Mouse (Mus musculus): ENCODE measurements around the gene Ehmt2.
A peak's percentile ranks its signal among the peaks of the same experiment; 100 is the strongest.
"Not testable (repeated sequence)": the region's sequence is repeated elsewhere in the genome, so short reads cannot be mapped to it uniquely, and the experiment has no call there.

Ehmt2 gene

DNA sequence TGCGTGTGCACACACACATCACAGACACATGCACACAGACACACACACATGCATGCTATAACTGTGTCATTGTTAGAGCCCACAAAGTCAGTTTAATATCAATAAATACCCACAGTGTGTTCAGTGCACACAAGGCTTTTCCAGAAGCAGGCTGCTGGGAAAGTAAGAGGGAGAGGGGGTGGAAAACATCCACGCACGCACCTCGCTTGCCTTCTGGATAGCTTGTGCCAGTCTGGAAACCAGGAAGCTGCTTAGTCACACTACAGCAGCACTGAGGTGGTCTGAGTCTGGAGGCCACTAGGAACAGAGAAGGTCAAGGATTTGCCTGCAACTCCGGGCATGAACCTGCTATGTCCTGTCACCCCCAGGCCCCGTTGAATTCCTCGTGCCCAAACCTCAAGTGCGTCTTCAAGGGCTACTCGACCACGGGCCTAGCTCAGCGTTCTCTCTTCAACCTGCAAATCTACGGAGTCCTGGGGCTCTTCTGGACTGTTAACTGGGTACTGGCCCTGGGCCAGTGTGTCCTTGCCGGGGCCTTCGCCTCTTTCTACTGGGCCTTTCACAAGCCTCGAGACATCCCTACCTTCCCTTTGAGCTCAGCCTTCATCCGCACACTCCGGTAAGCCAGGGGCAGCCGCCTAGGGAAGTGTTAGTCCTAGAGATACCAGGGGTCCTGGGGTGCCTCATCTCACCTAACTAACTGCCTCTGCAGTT lies 29.2 kb downstream of the Ehmt2 start:
- no peak for DNase-seq (ENCODE audit: low spot score)

DNA sequence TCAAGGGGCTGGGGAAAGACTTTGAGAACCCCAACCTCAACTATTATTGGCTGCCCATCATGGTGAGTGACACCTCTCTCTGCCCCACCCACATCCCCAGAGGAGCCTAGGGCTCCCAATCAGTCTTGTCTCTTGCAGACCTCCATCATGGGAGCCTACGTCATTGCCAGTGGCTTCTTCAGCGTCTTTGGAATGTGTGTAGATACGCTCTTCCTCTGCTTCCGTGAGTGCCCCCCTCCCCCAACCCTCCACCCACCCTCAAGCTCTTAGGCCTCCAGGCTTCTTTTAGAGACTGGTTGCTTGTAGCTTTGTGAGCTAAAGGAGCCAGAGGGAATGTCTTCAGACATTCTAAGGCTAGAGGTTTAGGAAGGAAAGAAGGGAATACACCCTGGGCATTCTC lies 30.6 kb downstream of the Ehmt2 start:
- no peak for DNase-seq (ENCODE audit: low spot score)

DNA sequence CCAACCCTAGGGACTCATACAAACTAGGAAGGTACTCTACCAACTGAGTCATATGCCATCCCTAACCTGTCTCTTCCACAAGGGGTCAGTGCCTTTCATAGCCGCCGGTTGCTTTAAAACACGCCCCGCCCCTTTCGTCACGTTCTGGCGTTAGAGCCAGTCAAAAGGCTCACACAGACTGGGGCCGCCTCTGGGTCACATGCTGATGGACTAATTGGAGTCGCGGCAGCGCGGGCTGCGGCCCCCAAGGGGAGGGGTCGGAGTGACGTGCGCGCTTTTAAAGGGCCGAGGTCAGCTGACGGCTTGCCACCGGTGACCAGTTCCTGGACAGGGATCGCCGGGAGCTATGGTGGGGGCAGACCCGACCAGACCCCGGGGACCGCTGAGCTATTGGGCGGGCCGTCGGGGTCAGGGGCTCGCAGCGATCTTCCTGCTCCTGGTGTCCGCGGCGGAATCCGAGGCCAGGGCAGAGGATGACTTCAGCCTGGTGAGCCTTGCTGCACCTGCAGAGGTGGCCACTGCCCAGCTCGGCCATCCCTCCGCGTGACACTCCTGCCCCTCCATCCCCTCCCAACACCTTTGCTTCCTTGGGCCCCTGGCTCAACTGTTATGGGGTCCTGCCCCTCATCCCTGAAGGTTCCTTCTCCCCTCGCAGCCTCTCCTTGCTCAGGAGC lies 32.9 kb downstream of the Ehmt2 start, which contains the start of gene Neu1:
Gene Neu1, plus strand, starts transcription at position 193 of the 674 bp plus-strand sequence.
- DNase-seq (ENCODE audit: low spot score), result peak; percentile 99

GRCm38 (mm10) chr17:34931735-34932098 lies 33.4 kb downstream of the Ehmt2 start:
- DNase-seq (ENCODE audit: low spot score), result no peak

GRCm38 (mm10) chr17:34932287-34932686 lies 34.0 kb downstream of the Ehmt2 start:
- no peak for DNase-seq (ENCODE audit: low spot score)

DNA sequence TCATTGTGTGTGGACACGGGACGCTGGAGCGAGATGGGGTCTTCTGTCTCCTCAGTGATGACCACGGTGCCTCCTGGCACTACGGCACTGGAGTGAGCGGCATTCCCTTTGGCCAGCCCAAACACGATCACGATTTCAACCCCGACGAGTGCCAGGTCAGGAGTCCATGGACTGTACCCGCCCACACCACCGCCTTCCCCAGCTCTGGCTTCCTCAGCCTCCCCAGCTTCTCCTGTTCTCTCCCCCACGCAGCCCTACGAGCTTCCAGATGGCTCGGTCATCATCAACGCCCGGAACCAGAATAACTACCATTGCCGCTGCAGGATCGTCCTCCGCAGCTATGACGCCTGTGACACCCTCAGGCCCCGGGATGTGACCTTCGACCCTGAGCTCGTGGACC lies 35.8 kb downstream of the Ehmt2 start:
- no peak for DNase-seq (ENCODE audit: low spot score)

DNA sequence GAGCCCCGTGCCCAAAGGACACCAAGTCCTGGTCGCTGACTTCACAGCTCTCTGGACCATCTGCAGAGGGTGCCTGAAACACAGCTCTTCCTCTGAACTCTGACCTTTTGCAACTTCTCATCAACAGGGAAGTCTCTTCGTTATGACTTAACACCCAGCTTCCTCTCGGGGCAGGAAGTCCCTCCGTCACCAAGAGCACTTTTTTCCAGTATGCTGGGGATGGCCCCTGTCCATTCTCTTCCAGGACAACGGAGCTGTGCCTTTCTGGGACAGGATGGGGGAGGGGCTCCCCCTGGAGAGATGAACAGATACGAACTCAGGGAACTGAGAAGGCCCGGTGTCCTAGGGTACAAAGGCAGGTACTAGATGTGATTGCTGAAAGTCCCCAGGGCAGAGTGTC lies 36.6 kb downstream of the Ehmt2 start:
- no peak for DNase-seq (ENCODE audit: low spot score)

- no peak for DNase-seq (ENCODE audit: low spot score)
These were observed 39.8 kb downstream of the Ehmt2 start for GRCm38 (mm10) chr17:34937960-34938505.

GRCm38 (mm10) chr17:34941344-34942041 lies 43.2 kb downstream of the Ehmt2 start:
- no peak for DNase-seq (ENCODE audit: low spot score)

- DNase-seq (ENCODE audit: low spot score), result no peak
These were observed 45.0 kb downstream of the Ehmt2 start for GRCm38 (mm10) chr17:34943128-34943815.

GRCm38 (mm10) chr17:34944362-34944761 lies 46.1 kb downstream of the Ehmt2 start:
- DNase-seq (ENCODE audit: low spot score), result peak; percentile 47

DNA sequence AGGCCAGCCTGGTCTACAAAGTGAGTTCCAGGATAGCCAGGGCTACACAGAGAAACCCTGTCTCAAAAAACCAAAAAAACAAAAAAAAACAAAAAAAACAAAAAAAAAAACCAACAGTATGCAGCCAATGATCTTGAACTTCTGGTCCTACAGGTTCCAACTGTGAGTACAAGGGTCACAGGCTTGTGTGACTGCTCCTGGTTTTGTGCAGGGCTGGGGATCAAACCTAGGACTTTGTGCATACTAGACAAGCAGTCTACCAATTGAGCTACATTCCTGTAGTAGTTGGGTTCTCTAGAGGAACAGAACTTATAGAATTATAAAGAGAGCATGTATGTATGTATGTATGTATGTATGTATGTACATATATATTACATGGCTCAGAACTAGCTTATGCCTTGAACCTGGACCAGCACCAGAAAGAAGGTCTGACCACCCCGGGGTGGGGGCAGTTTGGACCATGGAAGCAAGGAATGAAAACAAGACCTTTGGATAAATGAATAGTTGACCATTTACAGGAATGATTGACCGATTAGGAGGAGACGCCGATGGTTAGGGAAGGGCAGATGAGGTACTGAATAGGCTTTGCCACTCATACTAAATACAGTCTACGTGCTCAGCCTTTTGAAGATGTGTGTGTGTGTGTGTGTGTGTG lies 48.3 kb downstream of the Ehmt2 start:
- DNase-seq (ENCODE audit: low spot score), result no peak

- DNase-seq (ENCODE audit: low spot score), result peak; percentile 41
These were observed 49.3 kb downstream of the Ehmt2 start for GRCm38 (mm10) chr17:34947606-34948005.

- DNase-seq (ENCODE audit: low spot score), result not testable (repeated sequence)
These were observed 50.7 kb downstream of the Ehmt2 start for GRCm38 (mm10) chr17:34948721-34949552.

DNA sequence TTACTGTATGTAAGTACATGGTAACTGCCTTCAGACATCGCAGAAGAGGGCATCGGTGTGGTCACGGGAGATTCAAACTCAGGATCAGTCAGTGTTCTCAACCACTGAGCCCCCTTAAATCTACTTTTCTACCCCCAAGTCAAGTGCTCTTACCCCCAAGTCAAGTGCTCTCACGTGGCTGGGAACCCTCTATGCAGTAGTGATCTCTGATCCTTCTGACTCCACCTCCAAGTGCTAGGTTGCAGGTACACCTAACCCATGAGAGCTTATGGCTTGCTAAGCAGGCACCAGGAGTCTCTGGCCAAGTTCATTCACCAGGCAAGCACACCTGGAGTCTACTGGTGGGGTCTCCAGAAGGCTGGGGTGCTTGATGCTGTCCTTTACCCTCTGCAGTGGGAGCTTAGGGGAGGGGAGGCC lies 51.3 kb downstream of the Ehmt2 start:
- no peak for DNase-seq (ENCODE audit: low spot score)

GRCm38 (mm10) chr17:34950514-34951455 lies 52.5 kb downstream of the Ehmt2 start:
- DNase-seq (ENCODE audit: low spot score), result no peak

- DNase-seq (ENCODE audit: low spot score), result no peak
These were observed 53.5 kb downstream of the Ehmt2 start for GRCm38 (mm10) chr17:34951636-34952377.

DNA sequence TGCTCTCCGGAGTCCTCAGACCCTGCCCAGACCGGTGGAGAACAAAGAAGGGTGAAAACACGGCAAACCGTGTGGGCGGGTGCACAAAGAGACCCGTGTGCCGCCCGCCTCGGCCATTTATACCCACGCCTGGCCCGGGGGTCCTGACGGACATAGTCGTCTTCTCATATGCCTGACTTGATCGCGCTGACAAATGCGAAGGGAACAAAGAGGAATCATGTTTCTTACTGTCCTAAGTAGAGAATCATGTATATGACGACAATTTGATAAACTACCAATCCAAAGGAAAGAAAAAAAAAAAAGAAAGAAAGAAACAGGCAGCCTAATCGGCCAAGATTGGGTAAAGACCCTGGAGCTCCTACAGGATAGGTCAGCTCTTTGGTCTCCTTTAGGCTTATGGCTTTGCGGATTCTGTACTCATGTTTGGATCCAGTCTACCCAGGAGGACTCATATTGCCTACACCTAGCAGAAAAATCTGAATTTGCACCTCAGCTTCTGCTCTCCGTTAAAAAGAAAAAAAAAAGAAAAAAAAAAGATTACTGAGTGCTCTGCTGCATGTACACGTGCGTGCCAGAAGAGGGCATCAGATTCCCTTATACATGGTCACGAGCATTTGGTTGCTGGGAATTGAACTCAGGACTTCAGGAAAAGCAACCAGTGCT lies 54.2 kb downstream of the Ehmt2 start:
- DNase-seq (ENCODE audit: low spot score), result peak; percentile 84

Data from urinary bladder, postnatal 14 days (tissue).